Mouse (Mus musculus): ENCODE measurements at regions not wholly inside any gene's neighbourhood (a gene's known extent, or its start where the extent isn't known, plus 50 kb on each side); places are given as distances from the start of the nearest gene placed in this dataset.

DNA sequence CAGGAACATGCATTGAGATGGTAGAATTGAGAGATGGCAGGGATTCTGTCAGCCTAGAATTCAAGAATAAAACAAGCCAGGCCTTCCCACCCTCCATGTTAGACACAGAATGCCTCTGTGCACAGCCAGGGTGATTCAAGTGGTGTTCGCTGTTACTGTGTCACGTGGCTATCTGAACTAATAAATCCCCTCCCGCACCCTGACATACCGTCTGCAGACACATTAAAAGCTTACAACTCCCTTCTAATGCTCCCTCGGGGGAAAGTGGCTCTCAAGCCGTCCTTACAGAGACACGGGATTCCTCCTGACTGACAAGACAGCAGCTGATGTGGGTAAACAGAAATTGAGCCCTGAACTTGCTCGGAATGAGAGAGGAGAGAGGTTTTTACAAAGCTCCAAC, 279.1 kb downstream of the Prex1 start:
- no peak for DNase-seq (ENCODE audit: low spot score)

DNA sequence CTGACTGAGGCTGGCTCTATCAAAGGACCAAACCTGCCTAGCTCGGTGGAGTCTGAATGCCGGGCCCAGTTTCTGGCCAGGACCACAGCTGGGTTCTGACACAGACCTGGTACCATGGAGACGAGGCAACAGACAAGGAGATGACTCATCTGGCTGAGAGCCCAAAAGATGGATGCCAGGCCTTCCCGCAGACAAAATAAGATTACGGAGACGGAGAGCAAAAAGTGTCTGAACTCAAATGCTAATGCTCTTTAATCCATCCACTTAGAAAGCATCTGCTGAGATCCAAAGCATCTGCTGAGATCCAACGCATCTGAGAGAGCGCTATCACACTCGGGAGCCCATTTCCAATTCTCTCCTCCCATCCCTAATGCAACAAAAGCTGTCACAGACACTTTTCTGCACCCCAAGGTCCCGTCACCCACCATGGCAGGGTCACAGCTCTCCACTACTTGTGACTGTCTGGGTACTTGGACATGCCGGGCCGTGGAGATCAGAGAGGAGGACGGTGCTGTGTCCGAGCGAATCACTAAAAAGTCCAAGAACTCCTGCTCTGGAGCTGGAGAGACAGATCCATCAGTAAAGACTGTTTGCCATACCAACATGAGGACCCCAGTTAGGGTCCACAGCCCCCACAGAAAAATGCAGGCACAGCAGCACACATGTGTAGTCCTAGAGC, 278.3 kb upstream of the Sulf2 start:
- peak; percentile 86 for DNase-seq (ENCODE audit: low spot score)

DNA sequence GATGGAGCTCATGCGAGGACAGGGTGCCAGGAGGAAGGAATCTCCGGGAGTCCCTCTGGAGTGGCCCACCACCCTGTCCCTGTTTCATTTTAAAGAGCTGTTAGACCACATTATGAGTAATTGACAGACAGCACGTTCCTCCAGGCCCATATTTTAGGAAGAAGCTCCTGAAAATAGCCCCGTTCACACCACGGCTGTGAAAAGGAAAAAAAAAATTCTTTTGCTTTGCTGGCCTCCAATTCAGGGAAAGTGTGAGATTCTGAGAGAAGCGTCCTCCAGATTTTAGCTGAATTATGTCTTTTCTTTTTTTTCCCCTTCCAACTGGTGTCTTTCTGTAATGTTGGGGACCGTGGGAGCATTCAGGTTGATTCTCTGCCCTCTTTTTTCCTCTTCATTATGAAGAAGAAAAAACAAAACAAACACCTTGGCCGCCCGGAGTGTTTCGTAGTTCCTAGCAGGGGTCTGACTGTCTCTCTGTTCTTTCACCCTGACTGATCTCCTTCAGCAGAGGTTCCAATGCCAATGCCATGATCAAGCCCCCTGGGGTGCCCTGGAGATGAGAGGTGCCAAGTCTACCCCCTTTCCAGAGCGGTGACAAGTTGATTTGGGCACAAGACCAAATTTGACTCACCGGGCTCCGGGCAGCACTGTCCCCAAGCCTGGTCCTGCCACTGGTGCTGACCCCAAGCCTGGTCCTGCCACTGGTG, 277.6 kb upstream of the Sulf2 start:
- DNase-seq (ENCODE audit: low spot score) = no peak

DNA sequence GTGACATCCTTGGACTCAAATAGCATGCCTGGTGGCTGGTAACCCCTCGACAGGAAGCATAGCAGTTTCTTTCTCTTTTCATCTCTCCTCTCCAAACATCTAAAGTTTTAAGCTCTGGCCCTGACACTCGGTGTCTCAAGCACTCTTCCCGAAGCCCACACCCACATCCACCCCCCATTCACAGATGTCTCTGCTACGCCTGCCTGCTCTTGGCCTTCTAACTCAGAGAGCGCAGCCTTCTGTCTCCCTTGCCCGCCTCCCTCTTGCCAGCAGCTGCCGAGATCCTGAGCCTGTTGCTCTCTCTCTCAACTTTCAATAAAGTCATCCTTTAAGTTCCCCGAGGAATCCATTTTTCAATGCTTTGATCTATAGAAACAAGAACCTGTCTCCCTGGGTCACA, 277.1 kb upstream of the Sulf2 start:
- DNase-seq (ENCODE audit: low spot score) = no peak

DNA sequence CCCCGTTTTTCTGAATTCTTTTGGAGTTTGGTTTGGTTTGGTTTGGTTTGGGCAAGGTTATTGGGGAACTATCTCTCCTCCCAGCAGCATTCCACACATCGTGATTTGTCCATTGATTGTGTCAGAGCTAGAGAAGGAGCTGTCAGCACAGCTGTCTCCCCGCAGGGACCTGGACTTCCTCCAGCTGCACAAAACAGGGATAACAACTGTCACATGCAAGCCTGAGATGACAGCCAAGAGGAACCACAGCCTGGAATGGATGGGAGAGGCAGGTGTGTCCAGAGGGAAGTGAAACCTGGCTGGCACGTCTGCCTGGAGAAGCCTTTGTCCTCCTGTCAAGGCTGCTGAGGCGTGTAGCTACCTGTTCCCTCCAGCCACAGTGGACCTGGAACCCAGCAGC, 274.5 kb upstream of the Sulf2 start:
- no peak for DNase-seq (ENCODE audit: low spot score)

DNA sequence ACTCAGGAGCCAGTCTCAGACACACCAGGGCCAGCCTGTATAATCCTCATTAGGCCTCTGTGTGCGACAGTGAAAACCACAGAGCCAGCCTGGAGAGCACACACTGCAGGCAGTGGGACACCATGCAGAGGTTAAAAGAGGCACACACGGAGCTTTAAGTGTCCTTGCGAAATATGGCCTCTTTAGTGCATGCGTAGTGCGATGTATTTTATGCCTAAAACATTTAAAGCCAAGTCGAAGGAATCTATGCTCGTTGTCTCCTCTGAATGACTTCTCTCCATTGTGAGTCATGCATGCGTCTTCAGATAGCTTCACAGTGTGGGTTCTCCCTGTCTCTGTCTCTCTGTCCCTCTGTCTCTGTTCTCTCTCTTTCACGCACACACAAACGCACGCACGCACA, 274.0 kb upstream of the Sulf2 start:
- DNase-seq (ENCODE audit: low spot score) = no peak

DNA sequence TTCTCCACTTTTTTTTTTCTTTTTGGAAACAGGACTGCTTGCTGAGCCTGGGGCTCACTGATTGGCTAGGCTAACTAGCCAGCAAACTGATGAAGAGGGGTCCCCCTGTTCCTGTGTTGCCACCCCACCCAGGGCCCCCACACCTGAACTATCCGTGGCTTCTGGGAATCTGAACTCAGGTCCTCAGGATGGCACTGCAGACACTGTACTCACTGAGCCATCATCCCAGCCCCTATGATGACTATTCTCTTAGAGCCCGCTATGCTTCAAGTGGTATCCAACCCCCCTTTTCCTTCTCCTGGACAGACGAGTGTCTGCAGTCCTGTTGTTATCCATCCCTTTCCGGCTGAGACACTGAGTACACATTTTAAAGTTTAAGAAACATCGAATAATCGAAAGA, 271.9 kb upstream of the Sulf2 start:
- no peak for DNase-seq (ENCODE audit: low spot score)

DNA sequence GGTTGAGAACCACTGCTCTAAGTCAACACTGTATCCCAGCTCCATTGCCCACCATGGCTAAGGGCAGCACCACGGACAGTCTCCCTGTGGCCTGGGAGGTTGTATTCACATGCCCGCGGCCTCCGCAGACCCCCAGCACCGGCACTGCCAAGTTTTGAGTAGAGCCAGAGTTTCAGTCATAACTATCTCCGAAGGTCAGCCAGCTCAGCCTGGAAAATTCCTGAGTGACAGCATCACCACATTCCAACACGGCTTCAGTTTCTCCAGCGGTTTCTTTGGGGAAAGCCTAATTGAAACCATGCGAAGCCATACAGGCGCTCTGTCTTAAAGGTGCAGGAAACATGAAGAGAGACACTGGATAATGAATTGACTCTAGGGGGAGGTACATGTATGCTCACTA, 271.5 kb upstream of the Sulf2 start:
- peak; percentile 75 for DNase-seq (ENCODE audit: low spot score)

DNA sequence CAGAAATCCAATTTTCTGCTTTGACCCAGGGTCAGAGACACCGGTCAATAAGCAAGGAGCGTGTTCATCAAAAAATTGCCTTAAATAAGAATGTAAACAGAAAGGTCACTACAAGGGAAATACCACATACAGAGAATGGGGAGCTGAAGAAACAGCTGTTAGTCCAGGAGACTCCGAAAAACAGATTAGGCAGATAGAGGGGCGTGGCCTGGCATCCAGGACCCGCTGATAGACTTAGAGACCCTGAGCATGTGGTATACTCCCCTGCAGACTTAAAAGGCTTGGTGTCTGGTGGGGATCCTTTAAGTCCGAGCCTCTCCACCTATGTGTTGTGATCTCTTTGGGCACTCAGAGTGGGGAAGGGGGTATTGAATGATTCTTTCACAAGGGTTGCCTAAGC, 271.0 kb upstream of the Sulf2 start:
- DNase-seq (ENCODE audit: low spot score) = no peak

DNA sequence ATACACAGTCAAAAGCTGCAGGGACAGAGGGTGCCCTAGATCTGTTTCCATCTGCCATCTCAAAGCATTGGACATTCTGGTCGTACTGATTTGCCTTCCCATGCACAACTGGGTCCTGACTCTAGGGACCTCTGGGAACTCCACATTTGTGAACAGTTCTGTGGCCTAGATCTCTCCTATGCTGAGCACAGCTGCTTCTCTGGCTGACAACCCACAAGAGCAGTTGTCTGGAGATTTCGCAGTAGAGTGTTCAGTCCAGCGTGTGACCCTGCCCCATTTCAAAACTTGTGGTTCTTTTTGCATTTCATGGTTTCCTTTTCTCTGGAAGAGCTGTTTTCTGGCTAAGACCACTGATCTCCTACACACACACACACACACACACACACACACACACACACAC, 269.7 kb upstream of the Sulf2 start:
- no peak for DNase-seq (ENCODE audit: low spot score)

DNA sequence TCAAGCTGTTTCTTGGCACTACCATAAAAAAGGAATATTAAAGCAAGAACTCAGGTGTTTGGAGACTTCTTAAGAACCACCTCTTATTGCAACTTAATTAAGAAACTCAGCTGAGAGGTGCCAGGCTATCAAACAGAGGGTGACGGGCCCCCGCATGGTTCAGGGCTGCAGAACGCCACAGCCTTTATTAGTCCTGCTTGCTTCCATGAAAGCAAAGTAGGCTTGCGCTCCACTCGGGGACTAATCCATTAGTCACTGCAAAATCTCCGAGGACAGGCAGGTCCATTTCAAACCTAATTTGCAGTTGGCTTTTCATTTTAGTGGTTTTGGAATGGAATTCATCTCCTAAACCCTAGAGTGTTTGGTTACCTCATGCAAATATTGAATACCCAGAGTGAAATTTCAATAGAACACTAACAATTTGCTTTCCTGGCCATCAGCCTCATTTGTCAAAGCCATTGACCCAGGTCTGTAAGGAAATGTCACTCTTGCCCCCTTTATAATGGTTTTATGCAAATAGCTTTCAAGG, 267.7 kb upstream of the Sulf2 start:
- no peak for DNase-seq (ENCODE audit: low spot score)

DNA sequence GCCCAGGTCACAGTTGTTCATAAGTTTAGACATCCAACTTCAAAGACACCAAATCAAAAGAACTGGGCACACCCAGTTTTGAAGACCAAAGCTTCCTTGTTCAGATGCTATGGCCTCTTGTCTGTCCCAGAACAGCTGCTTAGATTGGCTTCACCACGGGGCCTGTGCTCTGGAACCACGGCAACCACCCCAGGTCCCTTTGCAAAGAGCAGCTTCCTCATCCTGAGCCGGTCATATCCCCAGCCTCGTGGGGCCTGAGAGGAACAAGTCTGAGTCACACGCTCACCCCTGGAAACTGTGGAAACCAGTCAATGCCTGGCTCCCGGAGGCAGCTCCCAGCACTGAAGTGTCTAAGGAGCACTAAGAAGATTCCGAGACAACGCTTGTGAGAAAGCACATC, 264.8 kb upstream of the Sulf2 start:
- no peak for DNase-seq (ENCODE audit: low spot score)

DNA sequence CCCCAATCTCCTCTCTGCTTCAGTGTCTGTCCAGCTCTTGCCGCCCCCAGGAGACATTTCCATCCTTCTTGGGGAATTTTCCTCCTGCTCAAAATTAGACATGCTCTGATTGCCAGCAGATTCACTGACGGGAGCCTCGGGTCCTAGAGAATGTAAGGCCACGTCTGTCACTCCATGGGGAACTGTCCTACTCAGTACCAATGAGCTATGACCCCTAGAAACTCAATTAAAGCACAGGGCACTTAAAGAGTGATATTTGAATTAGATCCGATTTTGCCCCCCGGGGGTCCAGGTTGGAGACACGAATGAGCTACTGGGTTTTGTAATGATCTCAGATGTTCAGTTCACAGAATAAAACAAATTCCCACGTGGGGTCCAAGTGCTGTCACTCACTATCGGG, 263.8 kb upstream of the Sulf2 start:
- no peak for DNase-seq (ENCODE audit: low spot score)

DNA sequence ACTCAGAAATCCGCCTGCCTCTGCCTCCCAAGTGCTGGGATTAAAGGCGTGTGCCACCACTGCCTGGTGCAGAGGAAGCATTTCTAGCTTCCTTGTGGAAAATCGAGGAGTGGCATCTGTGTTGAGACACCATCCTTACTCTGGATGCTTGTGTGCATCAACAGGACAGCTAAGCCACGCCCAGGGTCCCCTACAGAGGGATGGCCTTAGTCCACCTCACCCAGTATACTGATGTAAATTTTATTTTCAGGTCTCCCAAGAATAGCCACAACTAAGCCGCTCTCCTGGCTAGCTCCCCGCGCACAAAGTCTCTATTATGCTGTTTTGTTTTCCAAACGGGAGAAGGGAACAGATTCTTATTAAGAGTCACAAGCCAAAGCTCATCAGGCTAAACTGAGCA, 262.8 kb upstream of the Sulf2 start:
- DNase-seq (ENCODE audit: low spot score) = no peak

DNA sequence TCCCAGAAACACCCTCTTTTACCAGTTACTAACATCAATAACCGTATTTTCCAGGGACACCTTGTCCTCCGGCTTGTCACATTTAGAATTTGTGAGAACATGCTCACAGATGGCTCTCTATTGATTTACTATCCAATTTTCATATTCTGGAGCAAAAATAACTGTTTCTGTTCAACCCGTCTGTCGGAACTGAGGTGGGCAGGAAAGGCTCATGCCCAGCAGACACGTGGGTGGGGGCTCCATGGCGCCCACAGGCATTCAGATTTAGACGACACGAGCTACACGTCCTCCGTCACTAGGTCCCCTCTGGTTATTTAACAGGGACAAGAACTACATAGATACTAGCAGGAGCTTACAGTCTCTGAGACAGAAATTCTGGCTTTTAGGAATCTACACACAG, 262.2 kb upstream of the Sulf2 start:
- no peak for DNase-seq (ENCODE audit: low spot score)

DNA sequence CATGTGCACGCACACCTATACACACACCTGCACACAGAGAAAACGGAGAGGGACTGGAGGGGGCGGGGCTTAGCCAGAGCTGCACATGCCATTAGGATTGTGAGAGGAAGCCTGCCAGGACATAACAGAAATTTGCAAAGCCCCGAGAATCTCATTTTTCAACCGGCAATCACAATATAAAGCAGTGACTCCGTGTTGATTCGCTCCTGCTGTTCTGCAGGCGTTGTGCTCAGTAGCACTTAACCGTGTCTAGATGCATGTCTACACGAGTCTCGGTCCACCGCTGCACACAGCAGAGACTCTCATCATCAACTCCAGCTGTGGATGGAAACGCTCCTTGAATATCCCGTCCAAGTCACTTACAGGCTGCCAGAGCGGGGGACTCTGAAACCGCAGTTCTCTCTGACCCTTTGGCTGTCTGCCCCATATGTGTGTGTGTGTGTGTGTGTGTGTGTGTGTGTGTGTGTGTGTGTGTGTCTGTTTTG, 260.1 kb upstream of the Sulf2 start:
- DNase-seq (ENCODE audit: low spot score) = no peak

DNA sequence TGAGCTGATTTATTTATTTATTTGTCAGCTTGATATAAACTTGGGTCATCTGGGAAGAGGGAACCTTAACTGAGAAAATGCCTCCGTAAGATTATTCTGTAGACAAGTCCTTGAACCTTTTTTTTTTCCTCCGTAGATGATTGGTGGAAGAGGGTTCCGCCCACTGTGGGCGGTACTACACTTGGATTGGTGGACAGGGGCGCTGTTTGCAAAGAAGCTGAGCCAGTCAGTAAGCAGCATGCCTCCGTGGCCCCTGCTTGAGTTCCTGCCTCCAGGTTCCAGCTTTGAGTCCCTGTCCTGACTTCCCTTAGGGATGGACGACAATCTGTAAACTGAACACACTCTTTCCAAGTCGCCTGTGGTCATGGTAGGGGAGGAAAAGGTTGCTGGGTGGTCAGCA, 259.4 kb upstream of the Sulf2 start:
- no peak for DNase-seq (ENCODE audit: low spot score)

DNA sequence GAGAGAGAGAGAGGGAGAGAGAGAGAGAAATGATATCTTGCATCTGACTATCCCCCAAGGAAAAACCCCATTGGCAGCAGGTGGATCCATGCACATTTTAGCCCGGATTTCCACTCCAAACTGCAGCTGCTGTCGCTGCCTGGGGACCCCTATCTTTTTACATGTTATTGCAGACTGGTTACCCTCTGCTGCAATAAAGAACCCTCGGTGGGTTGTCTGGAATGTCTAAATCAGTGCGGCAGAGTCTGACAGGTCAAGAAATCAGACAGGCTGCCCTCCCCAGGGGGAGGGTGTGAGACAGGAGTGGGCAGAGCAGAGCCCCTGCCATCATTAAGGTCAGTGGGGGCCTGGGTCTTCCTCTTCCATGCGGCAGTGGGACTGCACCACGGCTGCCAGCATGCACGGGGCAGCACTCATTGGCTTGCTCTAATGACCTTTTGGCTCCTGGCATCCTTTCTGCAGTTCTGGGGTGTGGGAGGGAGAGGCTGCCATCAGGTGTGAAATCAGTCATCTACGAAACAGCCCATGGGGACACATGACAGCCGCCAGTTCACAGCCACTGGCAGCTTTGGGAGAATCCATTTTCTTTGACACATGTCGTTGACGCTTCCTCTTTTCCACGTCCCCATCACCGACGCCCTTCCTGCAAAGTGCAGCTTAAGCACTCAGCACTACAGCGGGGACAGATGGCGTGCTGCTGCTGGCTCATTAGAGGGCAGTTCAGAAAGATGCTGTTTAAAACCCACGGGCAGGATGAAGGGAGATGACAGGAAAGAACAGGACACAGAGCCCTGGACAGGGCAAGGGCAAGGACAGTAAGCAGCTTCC, 256.8 kb upstream of the Sulf2 start:
- DNase-seq (ENCODE audit: low spot score) = no peak

DNA sequence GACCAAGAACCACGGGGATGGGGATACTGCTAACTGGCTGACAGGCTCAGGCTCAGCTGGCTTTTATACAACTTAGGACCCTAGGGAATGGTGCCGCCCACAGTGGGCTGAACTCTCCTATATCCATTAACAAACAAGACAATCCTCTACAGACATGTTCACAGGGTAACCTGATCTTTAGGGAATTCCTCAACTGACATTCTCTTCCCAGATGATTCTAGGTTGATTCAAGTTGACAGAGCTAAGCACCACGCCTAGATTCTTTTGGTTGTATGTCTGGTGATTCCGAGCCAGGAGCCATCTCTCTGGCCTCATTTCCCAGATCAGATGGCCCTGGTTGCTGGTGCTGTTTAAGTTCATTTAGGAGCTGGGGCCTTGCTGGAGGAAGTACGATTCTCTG, 253.9 kb upstream of the Sulf2 start:
- DNase-seq (ENCODE audit: low spot score) = no peak

DNA sequence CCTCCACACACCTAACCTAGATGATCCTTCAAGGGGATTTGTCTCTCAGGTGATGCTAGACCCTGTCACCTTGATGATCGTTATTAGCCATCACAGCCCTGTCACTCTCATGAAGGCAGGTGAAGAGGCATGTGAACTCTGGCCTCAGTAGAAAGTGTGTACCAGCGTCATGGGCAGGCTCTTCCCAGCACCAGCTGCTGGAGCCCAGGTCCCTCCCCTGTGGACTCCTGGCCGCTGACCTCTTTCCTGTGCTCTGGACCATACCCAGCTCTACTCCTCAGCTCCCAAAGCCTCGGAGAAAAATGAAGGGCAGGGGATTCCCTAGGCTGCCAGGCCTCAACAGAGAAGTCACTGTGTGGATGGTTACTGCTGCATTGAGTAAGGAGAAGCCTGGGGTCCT, 253.3 kb upstream of the Sulf2 start:
- DNase-seq (ENCODE audit: low spot score) = no peak

DNA sequence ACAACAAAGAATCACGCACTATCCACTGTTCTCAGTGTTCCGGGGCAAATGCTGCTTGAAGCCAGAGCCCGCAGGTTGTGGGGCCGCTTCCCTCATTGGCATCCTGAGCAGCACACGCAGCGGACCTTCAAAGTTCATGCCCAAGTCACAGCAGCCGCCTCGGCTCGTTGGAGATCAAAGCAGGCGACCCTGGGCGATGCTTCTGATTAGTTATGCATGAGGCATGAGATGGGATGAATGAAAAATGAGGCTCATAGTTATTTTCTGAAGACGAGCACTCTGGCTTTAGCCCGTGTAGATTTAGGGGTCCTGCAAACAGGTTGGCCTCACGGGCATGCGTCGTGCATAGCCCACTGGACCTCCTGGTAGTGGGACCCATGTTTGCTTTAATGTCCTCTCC, 252.5 kb upstream of the Sulf2 start:
- DNase-seq (ENCODE audit: low spot score) = no peak

DNA sequence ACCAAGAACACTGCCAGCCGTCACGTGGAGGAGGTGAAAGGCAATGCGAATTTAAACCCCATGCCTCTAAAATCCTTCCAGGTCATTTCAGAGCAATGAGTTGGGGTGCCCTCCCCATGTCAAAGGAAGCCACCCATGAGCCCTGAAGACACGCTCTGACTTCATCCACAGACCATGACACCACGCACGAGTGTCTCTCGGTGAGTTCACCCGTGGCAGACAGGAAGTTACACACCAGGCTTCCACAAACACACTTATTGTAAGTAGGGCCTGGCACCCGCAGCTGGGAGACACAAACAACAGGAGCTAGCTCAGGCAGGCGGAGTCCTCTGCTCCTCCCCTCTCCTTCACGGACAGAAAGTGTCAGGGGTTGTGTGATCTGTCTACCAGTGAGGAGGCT, 251.4 kb upstream of the Sulf2 start:
- DNase-seq (ENCODE audit: low spot score) = no peak

DNA sequence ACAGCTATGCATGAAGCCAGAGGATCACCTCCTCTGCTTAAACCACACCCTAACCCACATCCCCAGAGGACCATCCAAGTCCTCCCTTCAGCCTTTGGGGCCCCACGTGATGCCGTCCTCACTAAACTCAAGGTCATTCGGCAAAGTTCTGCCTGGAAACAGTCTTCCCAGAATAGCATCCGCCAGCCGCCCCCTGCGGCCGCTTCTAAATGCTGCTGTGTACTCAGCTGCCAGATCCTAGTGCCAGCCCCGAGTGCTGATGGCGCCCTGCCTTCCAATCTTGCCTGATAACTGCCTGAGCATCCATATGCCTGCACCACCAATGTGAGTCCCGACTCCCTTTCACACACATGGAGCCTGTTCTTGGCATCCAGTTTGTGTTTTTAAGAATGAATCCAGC, 247.9 kb upstream of the Sulf2 start:
- DNase-seq (ENCODE audit: low spot score) = peak; percentile 68

Measured in ovary, adult 18-20 months (tissue).